Mouse (Mus musculus) hematopoietic stem cell, adult 5-6 weeks (primary cell): ENCODE measurements around the gene Baiap3. TPM values are rescaled to one million over a fixed set of nuclear protein-coding genes. Genes with fewer than 3 reads are reported as not detected.
A peak's percentile ranks its signal among the peaks of the same experiment; 100 is the strongest.

ENCODE experiments used
- ATAC-seq, 2 experiments: fragments of 125-278 bp in 1 of 2; replicated peaks in 1 of 2; 2 replicates each; pipeline ENCODE4 v1.8.0; 2016 to 2017; ENCODE audit warnings: inconsistent platforms in 2 of 2, mild to moderate bottlenecking in 2 of 2, moderate number of reproducible peaks in 2 of 2, low read depth in 1 of 2, moderate TSS enrichment in 1 of 2; ENCODE audit not compliant: low FRiP score in 2 of 2, poor library complexity in 2 of 2, severe bottlenecking in 2 of 2, insufficient read depth in 1 of 2, low TSS enrichment in 1 of 2
- total RNA-seq: library from RNA; stranded (forward); fragments of 172-1452, 232-1000 nt; gene quantifications from 2 replicates; pipeline ENCODE4 v1.2.3, GENCODE M21; 2017

Baiap3 gene
- total RNA-seq, 1 experiment from 2014 or later, result 1.8 TPM

GRCm38 (mm10) chr17:25253760-25254159 is 2.4 kb downstream of the Baiap3 start:
- ATAC-seq, result no peak

GRCm38 (mm10) chr17:25252643-25253042 is 3.5 kb downstream of the Baiap3 start:
- no peak for ATAC-seq

DNA sequence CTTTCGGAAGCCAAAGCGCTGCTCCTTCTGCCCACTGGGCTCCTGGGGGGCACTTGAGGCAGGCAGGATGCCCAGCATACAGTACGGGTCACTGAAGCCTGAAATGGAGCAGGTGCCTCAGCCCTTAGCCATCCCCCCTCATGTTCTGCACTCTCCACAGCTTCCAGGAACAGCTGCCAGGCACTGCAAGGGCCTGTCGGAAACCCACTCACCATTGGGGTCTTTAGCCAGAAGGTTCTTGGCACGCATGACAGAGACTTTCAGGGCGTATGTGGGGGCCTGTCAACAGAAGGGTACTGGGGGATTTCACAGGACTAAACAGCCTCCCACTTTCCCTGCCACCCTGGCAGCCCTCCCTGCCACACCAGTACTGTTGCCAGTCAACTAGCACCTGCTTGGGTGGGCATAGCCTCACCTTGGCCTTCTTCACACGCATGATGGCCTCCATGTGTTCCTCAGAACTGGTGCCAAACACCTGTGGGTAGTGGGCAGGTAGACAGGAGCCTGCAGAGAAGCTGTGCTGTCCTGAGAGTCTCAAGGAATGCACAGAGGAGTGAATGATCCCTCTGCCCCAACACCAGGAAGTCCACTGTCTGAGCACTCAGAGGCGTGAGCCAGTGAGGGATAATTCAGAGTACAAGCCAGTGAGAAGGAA is 5.9 kb downstream of the Baiap3 start:
- ATAC-seq, result no peak

DNA sequence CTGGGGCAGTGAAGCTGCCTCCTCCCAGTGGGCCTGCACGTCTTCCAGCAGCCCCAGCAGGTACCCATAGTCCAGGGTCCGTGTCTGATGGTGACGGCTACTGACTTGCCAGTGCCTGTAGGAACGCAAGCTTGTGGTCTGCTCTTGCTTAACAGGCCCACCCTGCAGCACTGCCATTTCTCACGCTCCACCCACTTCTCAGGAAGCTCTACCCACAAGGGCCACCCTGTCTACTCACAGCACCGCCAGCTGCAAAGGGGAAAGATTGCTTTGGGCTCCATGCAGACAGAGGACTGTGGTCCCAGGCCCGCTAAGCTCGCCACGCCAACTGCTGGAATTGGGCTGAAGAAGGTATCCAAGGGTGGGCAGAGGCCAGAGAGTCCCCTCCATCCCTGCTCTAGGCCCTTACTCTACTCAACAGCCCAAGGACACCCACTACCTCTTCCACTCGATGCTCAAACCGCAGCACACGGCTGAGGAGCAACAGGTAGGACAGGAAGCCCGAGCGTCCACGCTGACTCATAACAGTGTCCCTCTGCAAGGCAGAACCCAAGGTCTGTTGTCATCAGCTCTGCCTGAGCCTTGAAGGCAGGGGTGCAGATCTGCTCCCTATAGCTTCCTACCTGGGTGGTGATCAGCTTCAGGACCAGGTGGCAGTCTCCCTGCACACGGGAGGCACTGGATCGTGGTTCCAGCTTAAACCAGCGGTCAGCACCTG is 8.0 kb downstream of the Baiap3 start:
- ATAC-seq, result peak; percentile 81 to 84

DNA sequence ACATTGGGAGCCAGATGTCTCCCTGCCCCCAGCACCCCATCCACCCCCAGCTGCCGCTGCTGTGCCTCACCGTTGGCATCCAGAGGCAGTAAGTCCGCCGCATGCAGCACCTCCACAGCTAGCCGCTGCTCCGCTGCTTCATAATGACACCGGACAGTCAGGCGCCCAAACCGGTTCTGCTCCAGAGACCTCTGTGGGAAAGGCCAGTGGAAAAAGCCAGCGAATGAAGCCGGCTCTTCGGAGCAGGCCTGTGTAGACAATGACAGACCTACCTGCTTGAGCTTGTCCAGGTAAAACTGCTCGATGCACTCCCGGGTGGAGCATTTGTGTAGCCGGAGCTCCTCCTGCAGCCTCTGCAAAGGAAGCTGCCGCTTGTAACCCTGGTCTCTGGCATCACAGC is 11.9 kb downstream of the Baiap3 start:
- no peak for ATAC-seq

DNA sequence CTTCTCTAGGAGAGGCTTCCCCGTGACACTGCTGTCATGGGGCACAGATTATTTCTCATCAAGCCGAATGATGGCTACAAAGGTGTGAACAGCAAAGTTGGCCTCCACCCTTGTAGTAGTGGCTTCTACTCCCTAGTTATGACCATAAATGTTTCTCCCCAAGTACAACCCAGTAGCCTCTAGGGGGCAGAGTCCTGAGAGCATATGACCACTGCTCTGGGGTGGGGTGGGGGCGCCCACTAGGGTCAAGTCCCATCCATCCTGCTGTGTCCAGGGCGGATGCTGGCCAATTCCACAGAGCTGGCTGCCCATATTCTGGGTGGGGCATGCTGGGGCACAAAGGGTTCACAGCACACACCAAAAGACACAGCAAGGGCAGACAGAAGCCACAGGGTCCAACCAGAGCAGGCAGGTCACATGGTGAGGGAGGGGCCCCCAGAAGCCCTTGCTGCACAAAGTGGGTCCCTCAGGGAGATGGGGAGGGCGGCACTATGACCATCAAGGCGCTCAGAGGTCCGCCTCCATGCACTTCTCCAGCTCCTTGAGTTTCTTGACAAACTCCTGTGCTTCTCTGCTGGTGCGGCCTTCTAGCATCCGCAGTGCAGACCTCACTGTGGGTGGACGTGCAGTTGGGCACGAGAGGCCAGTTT is 12.9 kb downstream of the Baiap3 start:
- no peak for ATAC-seq

GRCm38 (mm10) chr17:25239695-25240636 is 16.2 kb downstream of the Baiap3 start, which contains the start of the genes Gnptg and Tsr3:
Gnptg (minus strand) TSS chr17:25240124.
Tsr3 (plus strand) TSS chr17:25240170.
- ATAC-seq, result peak; percentile 55 to 85

GRCm38 (mm10) chr17:25235635-25236034 is 20.5 kb downstream of the Baiap3 start:
- ATAC-seq, result no peak

GRCm38 (mm10) chr17:25231621-25232020 is 24.5 kb downstream of the Baiap3 start:
- 0 out of 4 replicates have a peak, but pooled peaks of 1 of the 2 experiments have one; percentile 30 for ATAC-seq

DNA sequence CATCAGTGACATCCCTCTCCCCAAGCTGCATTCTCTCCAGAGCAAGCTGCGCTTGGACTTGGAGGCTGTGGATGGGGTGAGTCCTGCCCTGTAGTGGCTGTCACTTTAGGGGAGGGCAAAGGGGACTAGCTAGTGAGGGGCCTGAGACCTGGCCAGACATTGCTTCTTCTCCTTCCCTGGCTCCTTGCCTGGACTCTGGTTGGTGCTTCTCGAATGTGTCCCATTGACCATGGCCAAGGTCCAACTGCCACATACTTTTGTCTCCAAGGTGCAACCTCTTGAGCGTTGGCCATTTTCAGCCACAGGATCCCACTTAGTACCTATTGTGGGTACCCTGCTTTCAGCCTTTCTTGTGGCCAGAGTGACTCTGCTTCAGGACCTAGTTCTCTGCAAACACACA is 25.5 kb downstream of the Baiap3 start:
- ATAC-seq, result no peak

DNA sequence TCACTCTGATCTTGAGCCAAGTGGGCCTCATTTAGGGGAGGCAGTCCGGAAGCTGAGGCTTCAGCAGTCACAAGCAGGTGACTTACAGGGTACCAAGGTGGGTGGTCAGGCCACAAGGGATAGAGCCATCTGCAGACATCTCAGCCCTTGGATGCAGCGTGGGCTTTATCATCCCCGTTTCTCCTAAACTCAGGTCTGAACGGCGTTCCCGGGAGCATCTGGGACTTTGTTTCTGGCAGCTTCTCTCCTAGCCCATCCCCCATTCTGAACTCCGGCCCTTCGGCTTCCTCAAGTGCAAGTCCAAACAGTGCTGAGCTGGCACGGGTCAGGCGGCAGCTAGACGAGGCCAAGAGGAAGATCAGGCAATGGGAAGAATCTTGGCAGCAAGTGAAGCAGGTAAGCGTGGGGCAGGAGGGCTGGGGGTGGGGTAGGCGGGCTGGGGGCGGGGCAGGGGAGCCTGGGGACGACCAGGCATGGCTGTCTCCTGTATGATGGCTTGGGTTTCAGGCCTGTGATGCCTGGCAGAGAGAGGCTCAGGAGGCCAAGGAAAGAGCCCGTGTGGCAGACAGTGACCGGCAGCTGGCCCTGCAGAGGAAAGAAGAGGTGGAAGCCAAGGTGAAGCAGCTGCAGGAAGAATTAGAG is 26.0 kb downstream of the Baiap3 start:
- ATAC-seq, result peak; percentile 43 to 54; a peak in 1 of 4 replicates

DNA sequence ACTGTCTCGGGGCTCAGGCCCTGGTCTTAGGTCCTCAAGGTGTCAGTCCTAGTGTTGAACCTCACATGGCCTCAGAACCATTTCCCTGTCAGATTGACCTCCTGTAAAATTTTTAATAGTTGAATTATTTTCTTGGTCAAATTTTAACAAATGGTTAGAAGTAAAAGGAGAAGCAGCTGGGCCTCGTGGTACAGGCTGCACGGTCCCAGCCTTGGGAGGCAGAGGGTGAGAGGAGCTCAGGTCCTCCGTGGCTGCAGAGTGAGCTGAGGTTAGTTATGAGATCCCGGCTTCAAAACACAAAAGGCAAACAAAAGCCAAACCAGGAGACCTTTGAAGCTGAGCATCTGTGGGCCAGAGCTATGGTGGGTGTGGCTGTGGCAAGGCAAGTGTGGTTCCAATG is 28.2 kb downstream of the Baiap3 start:
- ATAC-seq, result no peak

GRCm38 (mm10) chr17:25225659-25226058 is 30.5 kb downstream of the Baiap3 start:
- no peak for ATAC-seq

GRCm38 (mm10) chr17:25224586-25225222 is 31.5 kb downstream of the Baiap3 start:
- no peak for ATAC-seq

GRCm38 (mm10) chr17:25222951-25223601 is 33.1 kb downstream of the Baiap3 start:
- 0 out of 4 replicates have a peak, but pooled peaks of 1 of the 2 experiments have one; percentile 10 for ATAC-seq

GRCm38 (mm10) chr17:25222504-25222940 is 33.6 kb downstream of the Baiap3 start:
- ATAC-seq, result peak; percentile 76 to 91
